Mouse (Mus musculus): ENCODE data around the gene Myb. TPM values are rescaled to one million over a fixed set of nuclear protein-coding genes. Genes with fewer than 3 reads are reported as not detected.

The Myb gene
- total and polyA plus RNA-seq, 3 experiments = 133 to 245 (median 155) TPM

DNA sequence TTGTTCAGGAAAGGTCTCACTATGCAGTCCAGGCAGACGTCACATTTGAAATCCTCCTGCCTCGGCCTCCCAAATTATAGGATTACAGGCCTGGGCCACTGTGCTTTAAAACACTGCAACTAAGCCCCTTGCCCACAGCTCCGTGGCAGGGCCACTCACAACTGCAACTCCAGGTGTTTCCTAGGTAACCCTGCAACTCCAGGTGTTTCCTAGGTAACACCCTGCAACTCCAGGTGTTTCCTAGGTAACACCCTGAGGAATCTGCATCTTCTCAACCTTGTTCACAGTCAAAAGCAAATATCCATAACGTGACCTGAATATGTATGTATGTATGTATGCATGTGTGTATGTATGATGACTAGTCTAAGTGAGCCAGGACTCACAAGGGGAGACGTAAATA is 75.7 kb downstream of the Myb start:
- peaks cover 0 to 17% of the 10 kb centered on the region in 2 experiments; a peak in 2 of 4 replicates for H3K36me3 ChIP-seq (ENCODE audit: control insufficient read depth in 1 of 2, insufficient read depth in 2 of 2, low read length in 2 of 2)
- H3K9ac ChIP-seq (ENCODE audit: control insufficient read depth, low read depth, low read length, poor library complexity, severe bottlenecking) = no peak overlapping the region
- H3K4me3 ChIP-seq (ENCODE audit: control insufficient read depth in 1 of 2, insufficient read depth in 1 of 2, low read depth in 2 of 2, low read length in 2 of 2) = no peak overlapping the region
- no peaks in the 10 kb centered on the region for H3K27me3 ChIP-seq (ENCODE audit: control insufficient read depth in 1 of 2, insufficient read depth in 2 of 2, low read length in 2 of 2)
- H3K9me3 ChIP-seq (replicated peaks; ENCODE audit: insufficient read depth, low read length) = no peaks in the 10 kb centered on the region
- TF ChIP-seq UBTF (IDR thresholded peaks at IDR 0.05; ENCODE audit: borderline replicate concordance, insufficient read depth, low read depth, low read length) (no peak), E2F4 (IDR thresholded peaks at IDR 0.05; ENCODE audit: borderline replicate concordance, low read depth, low read length) (no peak), NRF1 (IDR thresholded peaks at IDR 0.05; ENCODE audit: insufficient read depth, low read depth, low read length, poor library complexity, severe bottlenecking) (no peak), USF2 (IDR thresholded peaks at IDR 0.05; ENCODE audit: borderline replicate concordance in 1 of 2, insufficient read depth in 1 of 2, low read depth in 1 of 2, low read length in 2 of 2) (no peak), MEF2A (IDR thresholded peaks at IDR 0.05; ENCODE audit: extremely low read depth, insufficient replicate concordance, low read depth, low read length, poor library complexity, severe bottlenecking) (no peak), CHD2 (IDR thresholded peaks at IDR 0.05; ENCODE audit: low read length) (no peak), RCOR1 (IDR thresholded peaks at IDR 0.05; ENCODE audit: low read depth, low read length) (no peak), SIN3A (IDR thresholded peaks at IDR 0.05; ENCODE audit: low read length) (no peak), CTCF (IDR thresholded peaks at IDR 0.05 in 2 of 3, conservative IDR thresholded peaks at IDR 0.05 in 1 of 3; ENCODE audit: control insufficient read depth in 1 of 3, insufficient read depth in 1 of 3, low read depth in 2 of 3, low read length in 3 of 3, poor library complexity in 1 of 3, severe bottlenecking in 1 of 3) (no peak), TAL1 (IDR thresholded peaks at IDR 0.05; ENCODE audit: low read length) (no peak), ZNF384 (IDR thresholded peaks at IDR 0.05; ENCODE audit: low read depth, low read length) (no peak), POLR2AphosphoS2 (IDR thresholded peaks at IDR 0.05; ENCODE audit: low read length) (no peak)
- H3K79me2 ChIP-seq (ENCODE audit: control insufficient read depth, insufficient read depth, low read length, poor library complexity) = no peaks in the 10 kb centered on the region
- no peak for DNase-seq (ENCODE audit: low read depth, low spot score)
- no peak overlapping the region for H3K27ac ChIP-seq (ENCODE audit: control insufficient read depth, low read depth, low read length)
- peaks cover 14 to 21% of the 10 kb centered on the region in 2 experiments for H3K4me1 ChIP-seq (ENCODE audit: control insufficient read depth in 1 of 2, insufficient read depth in 2 of 2, low read length in 2 of 2)

DNA sequence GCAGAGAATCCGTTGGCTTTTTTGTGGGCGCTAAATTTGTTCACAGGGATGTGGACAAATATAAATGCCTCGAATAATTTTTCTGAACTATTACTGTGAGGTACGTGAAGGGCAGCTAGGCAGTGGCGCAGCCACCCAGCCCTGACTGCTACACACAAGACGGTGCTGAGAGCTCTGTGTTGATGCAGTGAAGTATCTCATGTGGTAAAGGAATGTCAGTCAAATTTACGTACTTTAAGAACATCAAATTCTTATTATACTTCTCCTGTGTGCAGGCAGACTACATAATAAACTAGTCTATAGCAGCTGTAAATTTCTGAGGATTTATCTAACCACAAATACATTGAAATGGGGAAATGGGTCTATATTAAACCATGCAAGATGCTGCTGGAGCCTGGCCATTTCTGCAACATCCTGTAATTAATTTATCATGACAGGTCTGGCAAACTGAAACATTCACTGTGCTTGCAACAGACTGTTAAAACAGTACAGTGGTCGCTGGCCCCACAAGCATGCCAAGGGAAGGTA is 77.3 kb downstream of the Myb start:
- Histone ChIP-seq H3K27ac (ENCODE audit: control insufficient read depth, low read depth, low read length) (peak overlapping the region; percentile 86), H3K79me2 (ENCODE audit: control insufficient read depth, insufficient read depth, low read length, poor library complexity) (no peaks in the 10 kb centered on the region), H3K27me3 (ENCODE audit: control insufficient read depth in 1 of 2, insufficient read depth in 2 of 2, low read length in 2 of 2) (no peaks in the 10 kb centered on the region), H3K4me3 (ENCODE audit: control insufficient read depth in 1 of 2, insufficient read depth in 1 of 2, low read depth in 2 of 2, low read length in 2 of 2) (peak overlapping the region; percentile 18 to 24), H3K36me3 (ENCODE audit: control insufficient read depth in 1 of 2, insufficient read depth in 2 of 2, low read length in 2 of 2) (peaks cover 0 to 17% of the 10 kb centered on the region in 2 experiments; a peak in 2 of 4 replicates), H3K4me1 (ENCODE audit: control insufficient read depth in 1 of 2, insufficient read depth in 2 of 2, low read length in 2 of 2) (peaks cover 14 to 21% of the 10 kb centered on the region in 2 experiments), H3K9ac (ENCODE audit: control insufficient read depth, low read depth, low read length, poor library complexity, severe bottlenecking) (peak overlapping the region; percentile 57), H3K9me3 (replicated peaks; ENCODE audit: insufficient read depth, low read length) (no peaks in the 10 kb centered on the region)
- DNase-seq (ENCODE audit: low read depth, low spot score) = peak; percentile 86
- TF ChIP-seq POLR2AphosphoS2 (IDR thresholded peaks at IDR 0.05; ENCODE audit: low read length) (no peak), ZC3H11A (IDR thresholded peaks at IDR 0.05; ENCODE audit: low read depth, low read length) (no peak), USF2 (IDR thresholded peaks at IDR 0.05; ENCODE audit: borderline replicate concordance in 1 of 2, insufficient read depth in 1 of 2, low read depth in 1 of 2, low read length in 2 of 2) (no peak), USF1 (IDR thresholded peaks at IDR 0.05; ENCODE audit: low read depth, low read length) (no peak), RCOR1 (IDR thresholded peaks at IDR 0.05; ENCODE audit: low read depth, low read length) (peak; percentile 66), GATA1 (IDR thresholded peaks at IDR 0.05; ENCODE audit: low read depth, low read length) (peak; percentile 44), BHLHE40 (IDR thresholded peaks at IDR 0.05; ENCODE audit: borderline replicate concordance, low read depth, low read length) (no peak), NELFE (IDR thresholded peaks at IDR 0.05; ENCODE audit: low read depth, low read length) (no peak), TAL1 (IDR thresholded peaks at IDR 0.05; ENCODE audit: low read length) (no peak), MYB (IDR thresholded peaks at IDR 0.05; ENCODE audit: low read depth, low read length) (peak; percentile 59; the same call in 1 of the 2 replicates), POLR2A (IDR thresholded peaks at IDR 0.05; ENCODE audit: control insufficient read depth in 1 of 2, insufficient read depth in 1 of 2, low read depth in 1 of 2, low read length in 2 of 2, poor library complexity in 1 of 2) (no peak), ETS1 (IDR thresholded peaks at IDR 0.05; ENCODE audit: low read depth, low read length) (peak; percentile 92), JUND (IDR thresholded peaks at IDR 0.05; ENCODE audit: low read depth, low read length) (no peak), TCF12 (IDR thresholded peaks at IDR 0.05; ENCODE audit: low read depth, low read length) (peak; percentile 85), SMC3 (IDR thresholded peaks at IDR 0.05; ENCODE audit: low read depth, low read length) (peak; percentile 16; the same call in 1 of the 2 replicates), E2F4 (IDR thresholded peaks at IDR 0.05; ENCODE audit: borderline replicate concordance, low read depth, low read length) (no peak), SIN3A (IDR thresholded peaks at IDR 0.05; ENCODE audit: low read length) (peak; percentile 55), MAZ (IDR thresholded peaks at IDR 0.05; ENCODE audit: low read depth, low read length) (no peak), GABPA (IDR thresholded peaks at IDR 0.05; ENCODE audit: low read depth, low read length) (no peak), MEF2A (IDR thresholded peaks at IDR 0.05; ENCODE audit: extremely low read depth, insufficient replicate concordance, low read depth, low read length, poor library complexity, severe bottlenecking) (peak; percentile 28; the same call in 1 of the 2 replicates), MAX (IDR thresholded peaks at IDR 0.05; ENCODE audit: low read length) (no peak), EP300 (IDR thresholded peaks at IDR 0.05; ENCODE audit: low read depth in 1 of 2, low read length in 2 of 2) (peak; percentile 88 to 92), MXI1 (IDR thresholded peaks at IDR 0.05; ENCODE audit: low read depth, low read length) (peak; percentile 10; the same call in 1 of the 2 replicates), KAT2A (conservative IDR thresholded peaks at IDR 0.05; ENCODE audit: low read depth, low read length) (no peak)

Data from MEL (cell line).